Mouse (Mus musculus) spleen, adult 2 months (tissue): Measurements from ENCODE around the gene Clp1. TPM values are rescaled to one million over a fixed set of nuclear protein-coding genes. Genes with fewer than 3 reads are reported as not detected.

Experiments
- DNase-seq, 2 experiments: peaks; one replicate each; pipeline versions ENCODE4 v3.0.0 to v3.0.0-alpha.2; 2012 to 2021; ENCODE audit warnings: low spot score in 2 of 2, low read depth in 1 of 2
- H3K27ac ChIP-seq: fragments of 200-500 bp; 2 replicates; pipeline ENCODE4 v1.5.1; 2012; ENCODE audit warnings: low read length, inconsistent platforms; ENCODE audit not compliant: insufficient read depth
- H3K27me3 ChIP-seq: fragments of 200-500 bp; 2 replicates; pipeline ENCODE4 v1.6.1; 2012; ENCODE audit warnings: mild to moderate bottlenecking, moderate library complexity, low read length, inconsistent platforms; ENCODE audit not compliant: control insufficient read depth, insufficient read depth
- H3K36me3 ChIP-seq: fragments of 200-500 bp; 2 replicates; pipeline ENCODE4 v1.6.1; 2012; ENCODE audit warnings: mild to moderate bottlenecking, low read length, inconsistent platforms; ENCODE audit not compliant: control insufficient read depth, insufficient read depth
- H3K4me1 ChIP-seq: fragments of 200-500 bp; 2 replicates; pipeline ENCODE4 v1.6.1; 2011; ENCODE audit warnings: inconsistent platforms; ENCODE audit not compliant: control insufficient read depth, insufficient read depth, insufficient read length
- H3K4me3 ChIP-seq: fragments of 200-500 bp; 2 replicates; pipeline ENCODE4 v1.5.1; 2011; ENCODE audit warnings: mild to moderate bottlenecking, inconsistent platforms; ENCODE audit not compliant: insufficient read depth, insufficient read length; ENCODE audit errors: extremely low read depth
- CTCF ChIP-seq: fragments of 200-500 bp; IDR thresholded peaks from 2 replicates; pipeline ENCODE4 v1.5.1; 2011; ENCODE audit warnings: mild to moderate bottlenecking, inconsistent platforms; ENCODE audit not compliant: insufficient read depth, insufficient read length, insufficient replicate concordance; ENCODE audit errors: extremely low read depth
- POLR2A ChIP-seq: fragments of 200-500 bp; IDR thresholded peaks from 2 replicates; pipeline ENCODE4 v1.6.1; 2011; ENCODE audit warnings: low read depth, low read length, inconsistent platforms
- WGBS: fragments of 180-500 bp; shearing (Covaris S2); methylation state at CpG from one replicate; pipeline ENCODE4 v1.1.7; 2018; 5-methylcytosine and 5-hydroxymethylcytosine counted together
- polyA plus RNA-seq: library from polyadenylated mRNA; depleted of rRNA; stranded (reverse); fragments of >200 nt; gene quantifications from 2 replicates; pipeline ENCODE4 v1.2.3, GENCODE M21; 2012; rRNA removed

Clp1 gene
- polyA plus RNA-seq, result 12.8 and 13.3 TPM in 2 replicates

GRCm38 (mm10) chr2:84727172-84727858, at the start of gene Clp1:
Gene Clp1, minus strand, starts transcription at chr2:84727350.
- under 1% methylated on average over 39 of the region's 39 CpGs for WGBS
- Histone ChIP-seq H3K36me3 (peaks cover 14% of the 10 kb centered on the region), H3K4me1 (peaks cover 7% of the 10 kb centered on the region), H3K27me3 (no peaks in the 10 kb centered on the region), H3K4me3 (peak within 1 kb of the TSS; percentile 80), H3K27ac (peak within 1 kb of the TSS; percentile 96)
- TF ChIP-seq POLR2A (peak; percentile 67), CTCF (no peak)
- DNase-seq, result peak; percentile 94 to 96

GRCm38 (mm10) chr2:84775665-84776064, 48.5 kb upstream of the Clp1 start:
- no peak for DNase-seq
- WGBS, result 80% methylated on average over 6 of the region's 6 CpGs
- Histone ChIP-seq H3K27ac (no peak overlapping the region), H3K36me3 (no peaks in the 10 kb centered on the region), H3K4me3 (no peak overlapping the region), H3K27me3 (no peaks in the 10 kb centered on the region), H3K4me1 (no peaks in the 10 kb centered on the region)
- TF ChIP-seq POLR2A (no peak), CTCF (no peak)

GRCm38 (mm10) chr2:84775241-84775640, 48.1 kb upstream of the Clp1 start, which contains the start of gene Serping1:
Gene Serping1, minus strand, starts transcription at chr2:84775444.
- DNase-seq, result no peak
- 85% methylated on average over 9 of the region's 9 CpGs for WGBS
- Histone ChIP-seq H3K27me3 (no peaks in the 10 kb centered on the region), H3K4me1 (no peaks in the 10 kb centered on the region), H3K27ac (no peak within 1 kb of the TSS), H3K4me3 (peak within 1 kb of the TSS; percentile 26; the same call in 1 of the 2 replicates), H3K36me3 (no peaks in the 10 kb centered on the region)
- TF ChIP-seq CTCF (no peak), POLR2A (no peak)

GRCm38 (mm10) chr2:84774751-84775150, 47.6 kb upstream of the Clp1 start:
- H3K27me3 ChIP-seq, result no peaks in the 10 kb centered on the region
- no peaks in the 10 kb centered on the region for H3K4me1 ChIP-seq
- WGBS, result 72% methylated on average over 14 of the region's 15 CpGs
- no peak overlapping the region for H3K4me3 ChIP-seq
- DNase-seq, result peak in 1 of 2 experiments; percentile 5
- no peaks in the 10 kb centered on the region for H3K36me3 ChIP-seq
- TF ChIP-seq CTCF, result no peak
- no peak for TF ChIP-seq POLR2A
- no peak overlapping the region for H3K27ac ChIP-seq

- Histone ChIP-seq H3K27ac (no peak overlapping the region), H3K36me3 (no peaks in the 10 kb centered on the region), H3K4me1 (no peaks in the 10 kb centered on the region), H3K4me3 (no peak overlapping the region), H3K27me3 (no peaks in the 10 kb centered on the region)
- DNase-seq, result no peak
- TF ChIP-seq CTCF (no peak), POLR2A (no peak)
- 96% methylated on average over 5 of the region's 5 CpGs for WGBS
Observed at GRCm38 (mm10) chr2:84773195-84773594, 46.0 kb upstream of the Clp1 start.

GRCm38 (mm10) chr2:84772454-84772853, 45.3 kb upstream of the Clp1 start:
- no peak overlapping the region for H3K27ac ChIP-seq
- H3K4me1 ChIP-seq, result no peaks in the 10 kb centered on the region
- WGBS, result 80% methylated on average over 4 of the region's 4 CpGs
- no peaks in the 10 kb centered on the region for H3K27me3 ChIP-seq
- DNase-seq, result no peak
- no peaks in the 10 kb centered on the region for H3K36me3 ChIP-seq
- TF ChIP-seq CTCF, result no peak
- TF ChIP-seq POLR2A, result no peak
- no peak overlapping the region for H3K4me3 ChIP-seq

- WGBS, result 79% methylated on average over 6 of the region's 6 CpGs
- no peak overlapping the region for H3K27ac ChIP-seq
- no peaks in the 10 kb centered on the region for H3K36me3 ChIP-seq
- no peaks in the 10 kb centered on the region for H3K27me3 ChIP-seq
- TF ChIP-seq CTCF, result no peak
- TF ChIP-seq POLR2A, result no peak
- DNase-seq, result no peak
- H3K4me1 ChIP-seq, result no peaks in the 10 kb centered on the region
- no peak overlapping the region for H3K4me3 ChIP-seq
Observed at GRCm38 (mm10) chr2:84770501-84770900, 43.4 kb upstream of the Clp1 start.
